37 mouse cellular contexts compared by ENCODE assay signal in the genomic region with DNA sequence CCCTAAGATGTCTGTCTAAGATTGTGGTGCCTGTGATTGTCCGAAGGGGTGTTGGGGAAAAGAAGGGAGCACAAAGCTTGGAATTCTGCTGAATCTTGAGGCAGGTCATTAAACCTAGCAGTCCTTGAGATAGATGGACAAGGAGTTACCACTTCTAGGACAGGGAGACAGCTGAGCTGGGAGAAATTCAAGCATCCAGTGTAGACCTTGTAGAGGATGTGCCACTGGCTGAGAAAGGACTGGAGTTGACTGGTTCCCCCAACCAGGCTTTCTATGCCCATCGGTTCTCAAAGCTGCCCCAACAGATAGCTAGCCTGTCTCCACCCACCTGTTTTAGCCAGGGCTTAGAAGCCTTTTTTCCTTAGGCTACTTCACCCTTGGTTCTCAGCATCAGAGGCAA. TPM values are rescaled to one million over a fixed set of nuclear protein-coding genes. Genes with fewer than 3 reads are reported as not detected.
DNase-seq lines count a peak whose midpoint lies in the region; ATAC-seq lines count a peak whose summit lies in the region.
"Had no signal": no experiment of that assay in that cellular context is flagged by ENCODE, and none has a peak within 500 bp of the region (broad histone marks: within the 10 kb centered on the region; RNA-seq: fewer than 3 reads in every experiment).

No protein-coding gene starts in this region.

- intact Hi-C loops in left cerebral cortex, postnatal 36 days (cut with DNase I), result loop anchor here (10.0 kb wide), 1 partner anchor 132 kb away; the partner anchor contains the start of genes Acadsb and Ikzf5

- no peak overlapping the region for H3K27ac ChIP-seq in hindbrain, embryonic 10.5 days
- no peak overlapping the region for H3K27ac ChIP-seq in hindbrain, embryonic 16.5 days (ENCODE audit: low read depth, low read length)
- no peak overlapping the region for H3K27ac ChIP-seq in neural tube, embryonic 15.5 days (replicated peaks)
- no peak overlapping the region for H3K27ac ChIP-seq in limb, embryonic 11.5 days (replicated peaks; ENCODE audit: low read depth, low read length)
- H3K27ac ChIP-seq: embryonic facial prominence, embryonic 12.5 days; layer of hippocampus, adult 2 months; liver, embryonic 14.5 days had no signal

- no peak overlapping the region for H3K9ac ChIP-seq in hindbrain, embryonic 16.5 days (ENCODE audit: low read depth, low read length)
- H3K9ac ChIP-seq in neural tube, embryonic 15.5 days (replicated peaks), result no peak overlapping the region
- no peak overlapping the region for H3K9ac ChIP-seq in limb, embryonic 11.5 days (ENCODE audit: low read length)
- H3K9ac ChIP-seq: embryonic facial prominence, embryonic 12.5 days; liver, embryonic 14.5 days had no signal

- peak; percentile 37 for DNase-seq in hindbrain, embryonic 10.5 days (ENCODE audit: low spot score)
- DNase-seq in neural tube, embryonic 10.5 days (ENCODE audit: extremely low spot score, low spot score), result peak; percentile 46
- DNase-seq in limb, embryonic 11.5 days (ENCODE audit: low spot score), result peak; percentile 28
- no peak for DNase-seq in left cerebral cortex, postnatal 36 days (ENCODE audit: low spot score in 2 of 2)
- no peak for DNase-seq in spleen, postnatal 10 days (ENCODE audit: low spot score in 2 of 2)
- DNase-seq: adrenal gland, postnatal 10 days; cerebellum, adult 11 months; cerebellum, adult 9-11 months; gastrocnemius, postnatal 25 days; heart, adult 11 months; heart, postnatal 36 days; kidney, adult 2 months; kidney, postnatal 36 days; left cerebral cortex, postnatal 4 days; liver; lung, adult 2 months; lung, postnatal 10 days; right cerebral cortex, postnatal 4 days; thymus, postnatal 4 days had no signal

- H3K4me1 ChIP-seq in hindbrain, embryonic 10.5 days (replicated peaks), result peaks cover 32% of the 10 kb centered on the region
- H3K4me1 ChIP-seq in hindbrain, embryonic 16.5 days (ENCODE audit: control insufficient read depth, insufficient read depth, low read depth, low read length), result peaks cover 15% of the 10 kb centered on the region
- H3K4me1 ChIP-seq in neural tube, embryonic 15.5 days, result peaks cover 29% of the 10 kb centered on the region
- H3K4me1 ChIP-seq in limb, embryonic 11.5 days (ENCODE audit: control insufficient read depth, insufficient read depth, low read length), result peaks cover 22% of the 10 kb centered on the region

- H3K27me3 ChIP-seq in hindbrain, embryonic 10.5 days (ENCODE audit: insufficient read depth, poor library complexity, severe bottlenecking), result peaks cover 100% of the 10 kb centered on the region
- H3K27me3 ChIP-seq in hindbrain, embryonic 16.5 days (replicated peaks; ENCODE audit: control insufficient read depth, insufficient read depth, low read length), result peaks cover 67% of the 10 kb centered on the region
- peaks cover 95% of the 10 kb centered on the region for H3K27me3 ChIP-seq in neural tube, embryonic 15.5 days (replicated peaks)
- peaks cover 96% of the 10 kb centered on the region for H3K27me3 ChIP-seq in limb, embryonic 11.5 days (ENCODE audit: control insufficient read depth, insufficient read depth, low read length)

- no peaks in the 10 kb centered on the region for H3K36me3 ChIP-seq in hindbrain, embryonic 10.5 days
- no peaks in the 10 kb centered on the region for H3K36me3 ChIP-seq in hindbrain, embryonic 16.5 days (ENCODE audit: control insufficient read depth, insufficient read depth, low read length)
- H3K36me3 ChIP-seq in neural tube, embryonic 15.5 days, result no peaks in the 10 kb centered on the region
- H3K36me3 ChIP-seq in limb, embryonic 11.5 days (ENCODE audit: control insufficient read depth, insufficient read depth, low read length), result no peaks in the 10 kb centered on the region
- H3K36me3 ChIP-seq: embryonic facial prominence, embryonic 12.5 days had no signal

- no peak for ATAC-seq in hindbrain, embryonic 16.5 days
- ATAC-seq in neural tube, embryonic 15.5 days (ENCODE audit: low FRiP score), result no peak
- ATAC-seq in limb, embryonic 11.5 days (ENCODE audit: insufficient number of reproducible peaks, low FRiP score, low TSS enrichment, low read depth), result no peak
- ATAC-seq: forebrain, embryonic 14.5 days; inflammation-experienced regulatory T-cells, adult 6 months; Patski had no signal

- H3K4me3 ChIP-seq in hindbrain, embryonic 10.5 days, result no peak overlapping the region
- H3K4me3 ChIP-seq in hindbrain, embryonic 16.5 days (ENCODE audit: low read length), result no peak overlapping the region
- no peak overlapping the region for H3K4me3 ChIP-seq in neural tube, embryonic 15.5 days (replicated peaks)
- H3K4me3 ChIP-seq in limb, embryonic 11.5 days (ENCODE audit: low read depth, low read length), result no peak overlapping the region
- H3K4me3 ChIP-seq: embryonic facial prominence, embryonic 12.5 days; layer of hippocampus, adult 2 months had no signal

- no peaks in the 10 kb centered on the region for H3K9me3 ChIP-seq in hindbrain, embryonic 10.5 days
- H3K9me3 ChIP-seq in hindbrain, embryonic 16.5 days (ENCODE audit: control insufficient read depth, low read length), result no peaks in the 10 kb centered on the region
- H3K9me3 ChIP-seq in neural tube, embryonic 15.5 days (replicated peaks), result no peaks in the 10 kb centered on the region
- no peaks in the 10 kb centered on the region for H3K9me3 ChIP-seq in limb, embryonic 11.5 days (ENCODE audit: control insufficient read depth, low read length)
- H3K9me3 ChIP-seq: embryonic facial prominence, embryonic 12.5 days had no signal

- 4% methylated on average over 2 of the region's 2 CpGs for WGBS in hindbrain, embryonic 10.5 days
- 1% methylated on average over 2 of the region's 2 CpGs for WGBS in hindbrain, embryonic 16.5 days
- WGBS in neural tube, embryonic 15.5 days, result 5% methylated on average over 2 of the region's 2 CpGs
- 5% methylated on average over 2 of the region's 2 CpGs for WGBS in limb, embryonic 11.5 days

- no peak overlapping the region for H3K4me2 ChIP-seq in hindbrain, embryonic 16.5 days (ENCODE audit: low read length)
- H3K4me2 ChIP-seq in neural tube, embryonic 15.5 days, result no peak overlapping the region
- H3K4me2 ChIP-seq in limb, embryonic 11.5 days (ENCODE audit: low read depth, severe bottlenecking), result no peak overlapping the region
- H3K4me2 ChIP-seq: embryonic facial prominence, embryonic 12.5 days; heart, embryonic 11.5 days had no signal

RNA-seq across cellular contexts. Expression of gene Hmx2, which starts 2.1 kb away (rescaled TPM):
- 0.91 and 1.2 TPM in 2 replicates for polyA plus RNA-seq in hindbrain, embryonic 10.5 days (2016; fragmentation: Nextera tagmentation; extraction: Ambion mirVana)
- 1.1 and 1.3 TPM in 2 replicates for polyA plus RNA-seq in hindbrain, embryonic 16.5 days (2015; fragmentation: Nextera tagmentation; extraction: Ambion mirVana)
- polyA plus RNA-seq in neural tube, embryonic 15.5 days (2015; fragmentation: Nextera tagmentation; extraction: Ambion mirVana), result 0.82 and 1.3 TPM in 2 replicates
- polyA plus RNA-seq in limb, embryonic 11.5 days (2014; fragmentation: Nextera tagmentation; extraction: Ambion mirVana), result not detected in 2 replicates
- total RNA-seq in left cerebral cortex, postnatal 36 days (2021), result not detected
- total RNA-seq: adrenal gland, postnatal 10 days; gastrocnemius, adult 18-20 months; gastrocnemius, postnatal 25 days; heart, postnatal 36 days; layer of hippocampus, adult 2 months; layer of hippocampus, postnatal 25 days; left cerebral cortex, adult 8-10 months; left cerebral cortex, postnatal 4 days; neutrophil, adult 5-6 weeks had no signal
- polyA plus RNA-seq: heart, embryonic 11.5 days; heart, embryonic 16.5 days; inflammation-experienced regulatory T-cells, adult 6 months; liver, embryonic 14.5 days; lung, adult 2 months; testis, adult 2 months; thymus, postnatal 0 days had no signal

RNA-seq across cellular contexts. Expression of gene Hmx3, which starts 3.8 kb away (rescaled TPM):
- 0.61 and 0.93 TPM in 2 replicates for polyA plus RNA-seq in hindbrain, embryonic 10.5 days (2016; fragmentation: Nextera tagmentation; extraction: Ambion mirVana)
- 0.84 and 0.99 TPM in 2 replicates for polyA plus RNA-seq in hindbrain, embryonic 16.5 days (2015; fragmentation: Nextera tagmentation; extraction: Ambion mirVana)
- polyA plus RNA-seq in neural tube, embryonic 15.5 days (2015; fragmentation: Nextera tagmentation; extraction: Ambion mirVana), result 0.54 and 0.89 TPM in 2 replicates
- not detected in 2 replicates for polyA plus RNA-seq in limb, embryonic 11.5 days (2014; fragmentation: Nextera tagmentation; extraction: Ambion mirVana)
- total RNA-seq in left cerebral cortex, postnatal 36 days (2021), result not detected
- total RNA-seq: adrenal gland, postnatal 10 days; gastrocnemius, adult 18-20 months; gastrocnemius, postnatal 25 days; heart, postnatal 36 days; layer of hippocampus, adult 2 months; layer of hippocampus, postnatal 25 days; left cerebral cortex, adult 8-10 months; left cerebral cortex, postnatal 4 days; MEL; neutrophil, adult 5-6 weeks had no signal
- polyA plus RNA-seq: heart, embryonic 11.5 days; inflammation-experienced regulatory T-cells, adult 6 months; kidney, embryonic 16.5 days; liver, embryonic 14.5 days; lung, adult 2 months; testis, adult 2 months; thymus, postnatal 0 days had no signal

RNA-seq across cellular contexts. Expression of gene Bub3, which starts 13.6 kb away (rescaled TPM):
- 306 and 322 TPM in 2 replicates for polyA plus RNA-seq in hindbrain, embryonic 10.5 days (2016; fragmentation: Nextera tagmentation; extraction: Ambion mirVana)
- 149 and 162 TPM in 2 replicates for polyA plus RNA-seq in hindbrain, embryonic 16.5 days (2015; fragmentation: Nextera tagmentation; extraction: Ambion mirVana)
- 141 and 157 TPM in 2 replicates for polyA plus RNA-seq in neural tube, embryonic 15.5 days (2015; fragmentation: Nextera tagmentation; extraction: Ambion mirVana)
- 291 and 296 TPM in 2 replicates for polyA plus RNA-seq in limb, embryonic 11.5 days (2014; fragmentation: Nextera tagmentation; extraction: Ambion mirVana)
- total RNA-seq in left cerebral cortex, postnatal 36 days (2021), result 10 to 100 TPM; 57.1 to 64.4 TPM

Comparison
In these comparisons a context has a peak if more than half of its experiments do, and no peak if none do; other contexts are left out.
1. DNase-seq: peak in hindbrain, embryonic 10.5 days (single experiment), neural tube, embryonic 10.5 days (single experiment) and limb, embryonic 11.5 days (single experiment); none in left cerebral cortex, postnatal 36 days (0 of 2) and spleen, postnatal 10 days (0 of 2).